Mouse (Mus musculus) ovary, adult 18-20 months (tissue): ENCODE results near the gene Scpep1.

Experiments
- DNase-seq: peaks from one replicate; pipeline ENCODE4 v3.0.0; 2022; ENCODE audit warnings: low spot score, mixed read lengths

Scpep1 gene

DNA sequence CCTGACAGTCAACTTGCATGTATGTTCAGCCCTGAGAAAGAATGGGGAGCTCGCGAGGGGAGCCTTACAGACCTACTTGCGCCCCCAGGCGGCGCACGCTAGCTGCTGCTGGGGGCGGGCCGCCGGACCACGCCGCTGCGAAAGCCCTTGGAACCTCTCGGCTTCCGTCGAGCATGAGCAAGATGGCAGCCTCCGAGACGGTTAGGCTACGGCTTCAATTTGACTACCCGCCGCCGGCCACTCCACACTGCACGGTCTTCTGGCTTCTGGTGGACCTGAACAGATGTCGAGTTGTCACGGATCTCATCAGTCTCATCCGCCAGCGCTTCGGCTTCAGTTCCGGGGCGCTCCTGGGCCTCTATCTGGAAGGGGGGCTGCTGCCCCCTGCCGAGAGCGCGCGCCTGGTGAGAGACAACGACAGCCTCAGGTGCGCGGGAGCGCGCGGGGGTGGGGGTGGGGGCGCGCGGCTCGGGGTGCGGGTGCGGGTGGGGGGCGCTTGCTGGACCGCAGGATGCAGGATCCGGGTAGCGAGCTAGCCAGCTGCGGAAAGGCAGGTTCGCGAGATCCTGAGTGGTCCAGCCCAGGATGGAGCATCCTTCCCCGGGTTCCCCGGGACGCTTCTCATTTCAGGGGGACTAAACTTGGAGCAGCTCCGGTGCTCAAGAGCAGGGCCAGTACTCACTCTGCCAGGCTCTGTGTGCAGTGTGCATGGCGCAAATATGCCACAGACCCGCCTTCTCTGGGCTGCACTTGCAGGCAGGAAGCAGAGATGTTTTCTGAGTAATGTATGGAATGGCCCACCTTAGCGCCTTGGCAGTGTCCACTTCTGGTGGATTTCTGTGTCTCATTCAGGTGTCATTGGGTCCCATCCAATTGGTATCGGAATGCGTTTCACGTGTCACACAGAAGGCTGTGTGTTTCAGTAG is 18.8 kb upstream of the Scpep1 start:
- peak; percentile 85 for DNase-seq

- no peak for DNase-seq
Observed at GRCm38 (mm10) chr11:88970202-88970732, 15.0 kb upstream of the Scpep1 start, which contains the start of gene Coil. TSS of gene Coil (plus strand) at chr11:88970252.

GRCm38 (mm10) chr11:88966881-88967361 is 11.7 kb upstream of the Scpep1 start, which contains the start of gene Elobl:
TSS of gene Elobl (minus strand) at chr11:88966931.
- no peak for DNase-seq

- DNase-seq: no peak
Observed at GRCm38 (mm10) chr11:88958851-88959250, 3.6 kb upstream of the Scpep1 start.

- no peak for DNase-seq
Observed at GRCm38 (mm10) chr11:88954803-88955202, 462 bp downstream of the Scpep1 start.

DNA sequence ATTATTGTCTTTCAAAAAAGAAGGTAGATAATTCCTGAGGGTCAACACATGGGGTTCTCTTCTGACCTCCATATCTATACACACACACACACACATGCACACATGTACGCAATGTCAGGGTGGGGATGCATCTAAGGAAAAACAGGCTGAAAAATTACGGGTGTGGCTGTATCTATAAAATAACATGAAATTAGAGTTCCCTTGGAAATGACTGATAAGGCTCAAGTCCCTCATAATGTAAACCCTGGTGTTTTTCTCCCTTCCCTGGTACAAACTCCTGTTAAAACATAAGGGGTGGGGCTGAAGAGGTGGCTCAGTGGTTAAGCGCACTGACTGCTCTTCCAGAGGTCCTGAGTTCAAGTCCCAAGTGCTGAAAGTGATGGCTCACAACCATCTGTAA is 1.7 kb downstream of the Scpep1 start:
- DNase-seq: no peak

GRCm38 (mm10) chr11:88952117-88952516 is 3.1 kb downstream of the Scpep1 start:
- no peak for DNase-seq

- DNase-seq: no peak
Observed at GRCm38 (mm10) chr11:88951576-88951975, 3.7 kb downstream of the Scpep1 start.

GRCm38 (mm10) chr11:88950640-88951250 is 4.5 kb downstream of the Scpep1 start:
- DNase-seq: no peak

DNA sequence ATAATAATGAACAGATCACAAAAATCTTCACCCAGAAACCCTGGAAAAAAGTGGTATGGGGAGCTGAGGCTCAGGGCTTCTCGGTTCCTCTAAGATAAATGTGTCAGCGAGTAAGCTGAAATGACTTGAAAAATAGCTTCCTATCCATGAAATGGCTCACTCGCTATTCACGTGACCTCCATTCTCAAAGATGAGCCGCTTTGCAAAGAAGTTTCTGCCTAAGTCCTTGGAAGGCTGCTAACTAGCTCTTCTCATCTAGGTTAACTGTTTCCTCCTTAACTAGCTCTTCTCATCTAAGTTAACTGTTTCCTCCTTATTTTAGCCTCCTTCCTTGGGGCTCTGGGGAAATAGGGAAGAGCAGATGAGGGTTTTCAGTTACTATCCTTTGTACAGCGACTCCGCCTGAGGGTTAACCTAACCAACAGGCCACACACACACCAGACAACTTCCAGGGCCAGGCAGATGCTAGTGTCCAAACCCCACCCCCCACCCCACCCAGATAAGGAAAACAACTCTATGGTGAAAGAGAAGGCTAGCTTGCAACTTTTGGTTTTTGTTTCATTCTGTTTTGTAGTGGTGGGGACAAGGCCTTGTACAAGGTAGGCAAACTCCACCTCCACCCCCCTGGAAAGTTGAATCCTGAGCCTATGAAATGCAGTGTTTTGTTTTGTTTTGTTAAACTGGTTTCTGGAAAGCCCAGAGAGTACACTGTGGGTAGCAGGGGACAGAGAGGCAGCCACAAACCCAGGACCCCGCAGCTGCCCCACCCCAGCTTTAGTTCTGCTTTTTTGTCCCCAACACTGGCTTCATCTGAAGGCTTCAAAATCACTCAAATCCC is 5.2 kb downstream of the Scpep1 start:
- DNase-seq: no peak

GRCm38 (mm10) chr11:88948896-88949295 is 6.4 kb downstream of the Scpep1 start:
- no peak for DNase-seq

DNA sequence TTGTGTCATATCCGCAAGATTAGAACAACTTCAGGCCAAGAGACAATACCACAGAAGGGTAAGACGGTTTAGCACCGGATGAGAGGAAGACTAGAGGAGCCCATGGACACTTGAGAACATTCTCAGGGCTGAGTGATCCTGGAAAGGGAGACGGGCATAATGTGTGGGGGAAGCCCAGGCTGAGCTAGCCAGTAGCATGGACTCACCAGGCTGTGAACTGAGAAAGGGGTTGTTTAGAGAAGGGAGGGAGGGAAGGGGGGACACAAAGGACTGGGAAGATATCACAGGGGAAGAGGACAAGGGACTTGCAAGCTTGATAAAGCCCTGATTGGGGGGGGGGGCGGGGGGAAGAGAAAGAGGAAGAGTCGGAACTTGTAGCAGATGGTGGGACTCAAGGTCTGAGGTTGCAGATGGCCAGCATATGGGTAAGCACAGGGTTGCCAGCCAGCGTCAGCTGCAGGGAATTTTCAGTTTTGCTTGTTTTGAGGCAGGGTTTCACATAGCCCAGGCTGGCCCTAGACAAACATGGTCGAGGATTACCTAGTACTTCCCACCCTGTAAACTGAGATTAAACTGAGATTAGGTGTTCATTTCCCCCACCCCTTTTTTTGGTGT is 9.2 kb downstream of the Scpep1 start:
- DNase-seq: no peak

- no peak for DNase-seq
Observed at GRCm38 (mm10) chr11:88941489-88941888, 13.8 kb downstream of the Scpep1 start.

GRCm38 (mm10) chr11:88939634-88940033 is 15.6 kb downstream of the Scpep1 start:
- no peak for DNase-seq

DNA sequence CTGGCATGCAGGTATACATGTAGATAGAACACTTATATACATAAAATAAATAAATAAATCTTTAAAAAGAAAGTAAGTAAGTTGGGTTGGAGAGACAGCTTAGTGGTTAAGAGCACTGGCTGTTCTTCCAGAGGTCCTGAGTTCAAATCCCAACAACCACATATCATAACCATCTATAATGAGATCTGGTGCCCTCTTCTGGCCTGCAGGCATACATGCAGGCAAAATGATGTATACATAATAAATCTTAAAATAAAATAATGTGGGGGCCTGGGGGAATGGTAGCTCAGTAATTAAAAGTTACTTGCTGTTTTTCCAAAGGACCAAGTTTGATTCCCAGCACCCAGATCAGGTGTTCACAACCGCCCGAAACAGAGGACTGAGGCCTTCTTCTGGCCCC is 16.5 kb downstream of the Scpep1 start:
- no peak for DNase-seq

GRCm38 (mm10) chr11:88937886-88938285 is 17.4 kb downstream of the Scpep1 start:
- DNase-seq: no peak

DNA sequence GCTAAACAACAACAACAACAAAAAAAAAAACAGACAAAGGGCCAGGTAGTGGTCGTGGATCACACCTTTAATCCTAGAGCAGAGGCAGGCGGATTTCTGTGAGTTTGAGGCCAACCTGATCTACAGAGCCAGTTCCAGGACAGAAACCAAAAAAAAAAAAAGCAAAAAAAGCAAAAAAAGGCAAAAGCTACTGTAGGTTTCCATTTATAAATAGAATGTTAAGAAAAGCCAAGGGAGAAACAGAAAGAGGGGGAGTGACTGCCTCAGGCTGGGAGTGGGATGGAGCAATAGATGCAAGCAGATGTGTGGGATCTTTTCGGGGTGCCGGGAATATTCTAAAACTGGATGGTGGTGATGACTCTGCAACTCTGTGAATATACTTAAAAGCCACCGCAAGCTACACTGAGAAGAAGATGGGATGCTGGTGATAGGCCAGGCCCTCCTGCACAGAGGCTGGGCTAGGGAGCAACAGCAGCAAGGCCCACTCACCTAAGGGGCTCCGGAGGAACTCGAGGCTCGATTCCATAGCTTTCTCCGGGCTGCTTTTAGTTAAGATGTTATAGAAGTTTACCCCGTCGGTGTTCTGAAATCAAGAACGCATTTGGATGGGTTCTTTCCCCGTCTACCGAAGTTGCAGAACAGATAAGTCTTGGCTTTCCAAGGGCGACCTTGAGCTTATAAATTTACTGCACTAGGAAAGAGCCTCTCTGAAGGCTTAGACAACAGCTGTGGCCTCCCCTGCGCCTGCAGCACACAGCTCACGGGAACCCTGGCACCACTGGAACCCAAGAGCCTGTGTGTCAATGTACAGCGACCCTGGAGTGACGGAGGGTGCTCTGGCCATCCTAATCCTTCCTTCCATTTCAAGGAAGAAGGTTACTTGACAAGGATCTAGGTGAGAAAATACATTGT is 20.9 kb downstream of the Scpep1 start:
- peak; percentile 42 for DNase-seq

DNA sequence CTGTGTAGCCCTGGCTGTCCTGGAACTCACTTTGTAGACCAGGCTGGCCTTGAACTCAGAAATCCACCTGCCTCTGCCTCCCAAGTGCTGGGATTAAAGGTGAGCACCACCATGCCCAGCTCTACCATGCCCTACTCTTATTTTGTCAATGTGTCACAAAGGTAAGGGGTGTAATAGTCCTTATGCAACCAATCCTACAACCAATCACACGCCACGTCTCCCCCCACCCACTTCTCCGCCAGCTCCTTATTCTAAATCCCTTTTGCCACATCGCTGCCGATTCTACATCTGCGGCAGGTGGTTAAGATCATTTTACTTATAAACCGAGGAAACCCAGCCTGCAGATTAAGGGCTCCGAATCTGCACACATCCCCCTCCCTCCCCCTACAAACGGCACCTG is 22.2 kb downstream of the Scpep1 start:
- DNase-seq: no peak

DNA sequence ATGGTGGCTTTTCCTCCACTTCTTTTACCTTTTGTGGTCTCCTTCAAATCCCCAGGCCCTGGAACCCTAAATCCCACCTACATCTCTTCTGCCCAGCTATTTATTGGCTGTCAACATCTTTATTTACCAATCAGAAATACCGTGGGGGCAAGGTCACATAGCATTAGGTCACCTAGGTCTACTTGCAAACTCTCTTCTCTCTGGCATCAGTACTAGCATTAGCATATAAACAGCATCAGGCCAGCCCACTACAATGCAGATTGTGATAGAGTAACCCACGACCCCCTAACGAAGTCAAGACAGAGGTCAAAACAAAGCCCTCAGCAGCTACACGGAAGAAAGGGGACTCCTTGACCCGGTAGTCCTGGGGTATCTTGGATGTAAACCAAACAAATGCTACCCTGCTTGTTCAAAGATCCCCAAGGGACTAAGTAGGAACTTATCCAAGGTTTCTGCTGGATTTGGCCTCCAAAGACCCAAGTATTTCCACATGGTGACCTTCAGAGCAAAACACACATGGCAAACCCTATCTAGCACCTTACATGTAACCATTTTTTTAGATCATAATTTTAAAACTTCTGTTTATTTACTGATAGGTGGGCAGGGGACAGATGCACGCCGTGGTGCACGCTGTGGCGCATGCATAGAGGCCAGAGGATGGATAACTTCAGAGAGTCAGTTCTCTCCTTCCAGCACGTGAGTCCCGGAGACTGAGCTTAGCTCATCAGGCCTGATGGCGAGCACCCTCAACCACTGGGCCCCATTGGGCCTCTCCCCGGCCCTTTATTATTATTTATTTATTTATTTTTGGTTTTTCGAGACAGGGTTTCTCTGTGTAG is 23.4 kb downstream of the Scpep1 start:
- DNase-seq: no peak
